Mouse (Mus musculus) forebrain, embryonic 14.5 days (tissue): Measurements from ENCODE around the gene St3gal5. TPM values are rescaled to one million over a fixed set of nuclear protein-coding genes. Genes with fewer than 3 reads are reported as not detected.

Source experiments
- ATAC-seq: fragments of 200-750 bp; cut with Nextera tagmentation; 2 replicates; pipeline ENCODE4 v1.8.0; 2017; ENCODE audit warnings: mild to moderate bottlenecking, moderate library complexity
- DNase-seq: peaks from one replicate; pipeline ENCODE4 v3.0.0-alpha.2; 2015; ENCODE audit warnings: low spot score
- H3K27ac ChIP-seq: fragments of 300-500 bp; sonication (generic); 2 replicates; pipeline ENCODE4 v1.5.1; 2014; ENCODE audit warnings: low read depth, mild to moderate bottlenecking, control low read depth, low read length, moderate library complexity
- H3K27me3 ChIP-seq: fragments of 300-500 bp; sonication (generic); replicated peaks from 2 replicates; pipeline ENCODE4 v1.6.1; 2014; ENCODE audit warnings: low read length, control low read depth, mixed read lengths; ENCODE audit not compliant: control insufficient read depth, insufficient read depth
- H3K36me3 ChIP-seq: fragments of 300-500 bp; sonication (generic); 2 replicates; pipeline ENCODE4 v1.6.1; 2014; ENCODE audit warnings: low read length, control low read depth; ENCODE audit not compliant: control insufficient read depth, insufficient read depth
- H3K4me1 ChIP-seq: fragments of 300-500 bp; sonication (generic); 2 replicates; pipeline ENCODE4 v1.6.1; 2014; ENCODE audit warnings: antibody characterized with exemption, low read length, control low read depth; ENCODE audit not compliant: control insufficient read depth, insufficient read depth
- H3K4me2 ChIP-seq: fragments of 300-500 bp; sonication (generic); 2 replicates; pipeline ENCODE4 v1.6.1; 2014; ENCODE audit warnings: mild to moderate bottlenecking, control low read depth, low read length
- H3K4me3 ChIP-seq: fragments of 300-500 bp; sonication (generic); 2 replicates; pipeline ENCODE4 v1.5.1; 2014; ENCODE audit warnings: low read depth, low read length, control low read depth
- H3K9ac ChIP-seq: fragments of 300-500 bp; sonication (generic); 2 replicates; pipeline ENCODE4 v1.6.1; 2014; ENCODE audit warnings: mild to moderate bottlenecking, low read length, control low read depth, moderate library complexity
- H3K9me3 ChIP-seq: fragments of 300-500 bp; sonication (generic); replicated peaks from 2 replicates; pipeline ENCODE4 v1.6.1; 2016; ENCODE audit warnings: low read length, control low read depth, mixed read lengths; ENCODE audit not compliant: control insufficient read depth
- WGBS: fragments of 180-500 bp; shearing (Covaris S2); extraction: QIAGEN DNeasy Blood & Tissue Kit; methylation state at CpG from one replicate; pipeline ENCODE4 v1.1.7; 2014; 5-methylcytosine and 5-hydroxymethylcytosine counted together
- polyA plus RNA-seq: library from polyadenylated mRNA; unstranded; fragments of >200 nt; fragmentation: Nextera tagmentation; extraction: Ambion mirVana; gene quantifications from 2 replicates; pipeline ENCODE4 v1.2.1, GENCODE M21; 2014

Gene St3gal5
- polyA plus RNA-seq, 1 experiment from 2014 or later = 25.5 TPM

- Histone ChIP-seq H3K9me3 (no peaks in the 10 kb centered on the region), H3K27ac (no peak overlapping the region), H3K27me3 (no peaks in the 10 kb centered on the region), H3K4me1 (no peaks in the 10 kb centered on the region), H3K9ac (no peak overlapping the region), H3K36me3 (peaks cover 8% of the 10 kb centered on the region; the same call in 1 of the 2 replicates), H3K4me2 (no peak overlapping the region), H3K4me3 (no peak overlapping the region)
- ATAC-seq (no peak), DNase-seq (no peak)
- WGBS = 86% methylated on average over 10 of the region's 10 CpGs
Measured at GRCm38 (mm10) chr6:72159861-72160395, 62.5 kb downstream of the St3gal5 start.

- no peak for DNase-seq
Measured at GRCm38 (mm10) chr6:72160991-72161390, 63.6 kb downstream of the St3gal5 start.

GRCm38 (mm10) chr6:72161751-72162150, 64.4 kb downstream of the St3gal5 start:
- H3K9me3 ChIP-seq = no peaks in the 10 kb centered on the region
- no peaks in the 10 kb centered on the region for H3K4me1 ChIP-seq
- H3K27ac ChIP-seq = no peak overlapping the region
- H3K9ac ChIP-seq = no peak overlapping the region
- ATAC-seq (no peak), DNase-seq (no peak)
- no peaks in the 10 kb centered on the region for H3K36me3 ChIP-seq
- no peak overlapping the region for H3K4me2 ChIP-seq
- 89% methylated on average over 5 of the region's 5 CpGs for WGBS
- no peaks in the 10 kb centered on the region for H3K27me3 ChIP-seq
- no peak overlapping the region for H3K4me3 ChIP-seq

More at GRCm38 (mm10) chr6:72160991-72161390, 63.6 kb downstream of the St3gal5 start:
- H3K4me3 ChIP-seq = no peak overlapping the region
- H3K4me2 ChIP-seq = no peak overlapping the region
- WGBS = 84% methylated on average over 3 of the region's 3 CpGs
- no peaks in the 10 kb centered on the region for H3K9me3 ChIP-seq
- no peaks in the 10 kb centered on the region for H3K4me1 ChIP-seq
- H3K36me3 ChIP-seq = no peaks in the 10 kb centered on the region
- no peak overlapping the region for H3K9ac ChIP-seq
- ATAC-seq = no peak
- no peak overlapping the region for H3K27ac ChIP-seq
- no peaks in the 10 kb centered on the region for H3K27me3 ChIP-seq

- Histone ChIP-seq H3K4me3 (no peak overlapping the region), H3K27me3 (0 out of 2 replicates have a peak, but pooled peaks cover 2% of the 10 kb centered on the region), H3K36me3 (no peaks in the 10 kb centered on the region), H3K4me2 (no peak overlapping the region), H3K4me1 (no peaks in the 10 kb centered on the region), H3K9me3 (no peaks in the 10 kb centered on the region), H3K27ac (no peak overlapping the region), H3K9ac (no peak overlapping the region)
- WGBS = 74% methylated on average over 19 of the region's 19 CpGs
- no peak for DNase-seq
- ATAC-seq = no peak
Measured at GRCm38 (mm10) chr6:72162155-72162890, 64.9 kb downstream of the St3gal5 start.

- 0 out of 2 replicates have a peak, but pooled peaks cover 2% of the 10 kb centered on the region for H3K27me3 ChIP-seq
- 21% methylated on average over 20 of the region's 20 CpGs for WGBS
- DNase-seq = peak; percentile 95
Measured at GRCm38 (mm10) chr6:72164321-72165275, 67.2 kb downstream of the St3gal5 start.

GRCm38 (mm10) chr6:72165907-72166306, 68.5 kb downstream of the St3gal5 start:
- H3K4me2 ChIP-seq = no peak overlapping the region
- H3K9ac ChIP-seq = no peak overlapping the region
- 0 out of 2 replicates have a peak, but pooled peaks cover 2% of the 10 kb centered on the region for H3K27me3 ChIP-seq
- ATAC-seq = no peak
- H3K9me3 ChIP-seq = no peaks in the 10 kb centered on the region
- H3K27ac ChIP-seq = no peak overlapping the region
- no peak for DNase-seq
- 48% methylated on average over 2 of the region's 2 CpGs for WGBS
- no peaks in the 10 kb centered on the region for H3K36me3 ChIP-seq
- no peaks in the 10 kb centered on the region for H3K4me1 ChIP-seq
- H3K4me3 ChIP-seq = no peak overlapping the region

More at GRCm38 (mm10) chr6:72164321-72165275, 67.2 kb downstream of the St3gal5 start:
- no peaks in the 10 kb centered on the region for H3K4me1 ChIP-seq
- H3K36me3 ChIP-seq = no peaks in the 10 kb centered on the region
- H3K9ac ChIP-seq = no peak overlapping the region
- H3K27ac ChIP-seq = no peak overlapping the region
- no peaks in the 10 kb centered on the region for H3K9me3 ChIP-seq
- peak; percentile 93 for ATAC-seq
- H3K4me2 ChIP-seq = no peak overlapping the region
- H3K4me3 ChIP-seq = no peak overlapping the region

- Histone ChIP-seq H3K4me3 (no peak overlapping the region), H3K27me3 (0 out of 2 replicates have a peak, but pooled peaks cover 2% of the 10 kb centered on the region), H3K4me2 (no peak overlapping the region), H3K36me3 (no peaks in the 10 kb centered on the region), H3K4me1 (no peaks in the 10 kb centered on the region), H3K9ac (no peak overlapping the region), H3K9me3 (no peaks in the 10 kb centered on the region), H3K27ac (no peak overlapping the region)
- no peak for ATAC-seq
- DNase-seq = no peak
- 86% methylated on average over 3 of the region's 3 CpGs for WGBS
Measured at GRCm38 (mm10) chr6:72171391-72171790, 74.0 kb downstream of the St3gal5 start.

- Histone ChIP-seq H3K27me3 (no peaks in the 10 kb centered on the region), H3K4me2 (no peak overlapping the region), H3K36me3 (no peaks in the 10 kb centered on the region), H3K4me3 (no peak overlapping the region), H3K9ac (no peak overlapping the region), H3K27ac (no peak overlapping the region), H3K4me1 (no peaks in the 10 kb centered on the region), H3K9me3 (no peaks in the 10 kb centered on the region)
- ATAC-seq = no peak
- 87% methylated on average over 1 of the region's 1 CpGs for WGBS
- no peak for DNase-seq
Measured at GRCm38 (mm10) chr6:72173350-72173749, 76.0 kb downstream of the St3gal5 start.
